Mouse (Mus musculus) splenic B cell, adult 2 months (primary cell): ENCODE measurements around the gene Sh3glb1.

Experiments
- DNase-seq: peaks from one replicate; pipeline ENCODE4 v3.0.0-alpha.2; 2011; ENCODE audit warnings: low read depth, low spot score
- H3K27me3 ChIP-seq: 2 replicates; pipeline ENCODE4 v1.6.1; 2012; ENCODE audit warnings: mild to moderate bottlenecking, low read length, moderate library complexity, mixed read lengths; ENCODE audit not compliant: control insufficient read depth, poor library complexity, insufficient read depth, severe bottlenecking
- H3K36me3 ChIP-seq: 2 replicates; pipeline ENCODE4 v1.6.1; 2012; ENCODE audit warnings: mild to moderate bottlenecking, low read length, moderate library complexity, mixed read lengths; ENCODE audit not compliant: control insufficient read depth, poor library complexity, insufficient read depth, severe bottlenecking

Sh3glb1 gene

DNA sequence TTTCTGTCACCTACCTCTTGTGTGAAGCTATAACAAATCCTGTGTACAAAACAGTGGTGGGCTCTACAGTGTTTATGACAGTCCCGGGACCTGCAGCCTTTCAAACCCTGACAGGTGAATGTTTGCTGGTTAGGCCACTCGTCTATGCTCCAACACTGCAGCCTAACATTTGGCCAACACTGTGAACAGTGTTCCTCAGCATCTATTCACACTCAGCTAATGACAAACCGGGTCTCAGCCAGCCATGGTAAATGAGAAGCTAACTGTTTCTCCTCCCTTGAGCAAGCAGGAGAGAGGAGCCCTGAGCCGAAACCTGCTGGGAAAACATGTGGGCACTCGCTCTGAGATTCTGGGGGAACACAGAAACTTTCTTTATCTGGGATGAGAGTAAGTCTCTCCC is 84.9 kb downstream of the Sh3glb1 start:
- no peak for DNase-seq
- Histone ChIP-seq H3K36me3 (no peaks in the 10 kb centered on the region), H3K27me3 (no peaks in the 10 kb centered on the region)
